Mouse (Mus musculus) thymus, postnatal 14 days (tissue): ENCODE measurements at regions not wholly inside any gene's neighbourhood (a gene's known extent, or its start where the extent isn't known, plus 50 kb on each side); places are given as distances from the start of the nearest gene placed in this dataset.
A peak's percentile ranks its signal among the peaks of the same experiment; 100 is the strongest.

Experiments
- DNase-seq: peaks from one replicate; pipeline ENCODE4 v3.0.0; 2021

DNA sequence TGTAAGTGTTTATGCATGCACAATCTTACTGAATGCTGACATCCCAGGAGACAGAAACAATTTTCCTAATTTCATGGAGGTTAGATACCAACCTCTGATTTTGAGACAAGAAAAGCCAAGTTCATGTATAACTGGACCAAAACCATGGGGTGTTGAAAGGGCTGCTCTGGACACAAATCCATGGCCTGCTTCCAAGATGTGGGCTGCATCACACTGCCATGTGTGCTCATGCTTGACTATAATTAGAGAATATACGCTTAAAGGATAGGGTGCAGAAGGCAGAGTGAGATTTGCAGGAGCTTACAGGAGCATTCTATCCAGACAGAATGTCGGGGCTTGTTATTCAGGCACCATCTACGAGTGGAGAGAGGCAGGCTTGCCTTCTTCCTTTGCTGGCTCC, 64.8 kb upstream of the Runx1 start:
- no peak for DNase-seq

DNA sequence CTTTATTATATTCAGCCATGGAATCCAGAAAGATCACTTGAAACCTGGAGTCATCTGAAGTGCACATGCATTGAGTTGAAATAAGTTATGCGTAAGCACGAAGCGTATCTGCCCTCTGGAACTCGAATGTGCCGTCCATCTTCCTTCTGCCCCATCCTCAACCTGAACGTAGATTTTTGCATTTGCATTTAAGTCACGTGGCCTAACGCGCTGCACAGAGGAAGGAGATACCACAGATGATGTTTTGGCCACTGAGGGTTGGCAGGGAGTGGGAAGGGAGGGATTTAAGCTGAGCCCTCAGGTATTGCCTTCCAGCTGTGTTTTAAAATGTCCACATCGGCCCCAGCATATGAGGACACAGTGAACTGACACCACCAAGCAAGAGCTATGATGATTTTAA, 63.6 kb upstream of the Runx1 start:
- no peak for DNase-seq

DNA sequence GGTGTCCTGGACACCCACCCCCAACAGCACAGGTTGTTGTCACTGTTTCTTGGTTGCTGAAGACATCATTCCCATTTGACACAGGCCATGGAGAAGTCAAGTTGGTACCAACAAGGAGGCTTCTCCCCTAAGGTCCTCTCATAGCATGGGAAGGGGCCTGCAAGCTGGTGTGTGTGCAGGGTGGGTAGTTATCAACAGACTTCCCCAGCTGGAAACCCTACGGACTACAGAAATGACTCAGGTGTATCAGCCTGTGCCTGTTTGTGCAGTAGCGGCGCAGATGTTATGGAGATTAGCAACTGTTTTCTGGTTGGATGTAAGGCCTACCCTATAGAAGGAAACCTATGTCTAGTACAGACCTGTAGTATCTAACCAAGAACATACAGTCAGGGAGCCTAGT, 60.3 kb upstream of the Runx1 start:
- DNase-seq, result no peak

DNA sequence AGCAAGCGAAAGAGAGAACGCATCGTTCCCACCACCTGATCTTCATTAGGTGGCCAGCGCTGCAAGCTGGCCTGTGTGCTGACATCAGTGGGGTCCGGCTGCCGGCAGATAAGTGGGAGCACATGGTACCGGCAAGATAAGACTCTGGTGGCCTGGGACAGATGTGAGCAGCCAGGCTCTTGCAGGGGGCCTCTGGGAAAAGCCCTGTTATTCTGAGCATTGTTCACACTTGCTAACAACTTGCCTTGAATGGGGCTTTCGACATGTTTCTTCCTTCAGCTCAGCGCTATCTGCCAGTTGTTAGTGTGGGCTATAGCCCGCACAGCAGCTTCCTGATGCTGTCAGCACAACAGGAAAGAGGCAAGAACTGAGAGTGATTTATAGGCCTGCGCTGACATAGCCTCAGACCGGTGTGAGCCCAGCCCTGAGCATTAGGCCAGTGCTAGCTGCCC, 57.9 kb upstream of the Runx1 start:
- peak; percentile 34 for DNase-seq

DNA sequence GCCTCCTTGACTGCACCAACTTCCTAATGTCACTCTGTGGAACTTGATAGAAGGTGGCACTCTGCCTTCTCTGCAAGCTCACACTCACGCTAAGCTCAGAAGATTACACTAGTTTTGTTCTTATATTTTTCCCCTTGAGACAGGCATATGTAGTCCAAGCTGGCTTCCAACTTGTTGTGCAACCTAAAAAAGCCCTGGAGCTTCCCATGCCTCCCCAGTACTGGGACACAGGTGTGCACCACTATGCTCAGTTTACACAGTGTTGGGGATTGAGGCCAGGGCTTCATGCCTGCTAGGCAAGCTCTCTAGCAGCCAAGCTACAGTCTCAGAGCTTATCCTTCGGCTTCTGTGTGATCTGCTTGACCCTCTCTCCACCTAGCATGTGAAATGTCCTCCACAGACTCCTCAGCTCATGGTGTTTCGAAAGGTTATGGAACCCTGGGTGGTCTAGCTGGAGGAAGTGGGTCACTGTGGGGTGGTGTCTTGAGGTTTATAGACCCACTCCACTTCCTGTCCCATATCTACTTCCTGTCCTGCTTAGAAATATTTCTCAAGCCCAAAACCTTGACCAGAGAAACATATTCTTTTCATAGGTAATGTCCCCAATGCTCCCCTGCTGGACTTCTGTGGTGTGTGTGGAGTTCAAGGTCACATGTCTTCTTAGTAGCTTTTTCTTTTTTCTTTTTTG, 54.6 kb upstream of the Runx1 start:
- no peak for DNase-seq

DNA sequence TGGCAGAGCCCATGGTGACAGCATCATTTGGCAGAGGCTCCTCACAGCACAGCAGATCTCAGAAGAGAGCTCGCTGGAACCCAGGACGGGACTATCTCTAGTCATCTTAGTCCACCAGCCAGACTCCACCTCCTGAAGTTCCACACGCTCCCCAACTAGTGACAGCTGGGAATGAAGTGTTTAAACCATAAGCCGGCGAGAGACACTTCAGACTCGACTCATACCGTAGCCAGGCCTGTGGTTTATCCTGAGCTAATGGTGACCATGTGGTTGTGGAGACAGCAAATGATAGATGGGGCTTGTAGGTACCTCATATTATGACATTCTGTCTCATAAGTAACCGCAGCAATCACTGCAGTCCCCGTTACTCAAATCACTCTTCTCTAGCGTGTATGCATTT, 52.1 kb upstream of the Runx1 start:
- DNase-seq, result no peak
